Mouse (Mus musculus): ENCODE measurements around the gene Kif13a. TPM values are rescaled to one million over a fixed set of nuclear protein-coding genes. Genes with fewer than 3 reads are reported as not detected.

Gene Kif13a
- polyA plus RNA-seq, 1 experiment from 2014 or later: 13.0 TPM

GRCm38 (mm10) chr13:46757946-46758345 is 171.7 kb downstream of the Kif13a start:
- WGBS: 91% methylated on average over 7 of the region's 7 CpGs
- Histone ChIP-seq H3K9me3 (no peaks in the 10 kb centered on the region), H3K9ac (no peak overlapping the region), H3K4me1 (replicated peaks) (no peaks in the 10 kb centered on the region), H3K27ac (replicated peaks) (no peak overlapping the region), H3K36me3 (peaks cover 3% of the 10 kb centered on the region; the same call in 1 of the 2 replicates), H3K4me2 (no peak overlapping the region), H3K4me3 (no peak overlapping the region), H3K27me3 (no peaks in the 10 kb centered on the region)
- ATAC-seq (ENCODE audit: low FRiP score, low read depth): no peak

- Histone ChIP-seq H3K27me3 (no peaks in the 10 kb centered on the region), H3K4me1 (replicated peaks) (no peaks in the 10 kb centered on the region), H3K27ac (replicated peaks) (no peak overlapping the region), H3K4me2 (no peak overlapping the region), H3K9ac (no peak overlapping the region), H3K36me3 (peaks cover 20% of the 10 kb centered on the region), H3K4me3 (no peak overlapping the region), H3K9me3 (no peaks in the 10 kb centered on the region)
- no peak for ATAC-seq (ENCODE audit: low FRiP score, low read depth)
- WGBS: 88% methylated on average over 5 of the region's 5 CpGs
Measured at GRCm38 (mm10) chr13:46753294-46753693, 176.4 kb downstream of the Kif13a start.

GRCm38 (mm10) chr13:46752566-46753229 is 177.0 kb downstream of the Kif13a start:
- WGBS: 79% methylated on average over 13 of the region's 13 CpGs
- H3K4me3 ChIP-seq: no peak overlapping the region
- no peaks in the 10 kb centered on the region for H3K9me3 ChIP-seq
- H3K27ac ChIP-seq (replicated peaks): no peak overlapping the region
- H3K36me3 ChIP-seq: peaks cover 20% of the 10 kb centered on the region
- no peak overlapping the region for H3K4me2 ChIP-seq
- no peak for ATAC-seq (ENCODE audit: low FRiP score, low read depth)
- H3K4me1 ChIP-seq (replicated peaks): no peaks in the 10 kb centered on the region
- no peak overlapping the region for H3K9ac ChIP-seq
- H3K27me3 ChIP-seq: no peaks in the 10 kb centered on the region

GRCm38 (mm10) chr13:46748138-46748873 is 181.4 kb downstream of the Kif13a start:
- 95% methylated on average over 5 of the region's 5 CpGs for WGBS
- H3K4me2 ChIP-seq: no peak overlapping the region

GRCm38 (mm10) chr13:46743821-46744220 is 185.8 kb downstream of the Kif13a start:
- H3K4me2 ChIP-seq: no peak overlapping the region
- H3K9me3 ChIP-seq: no peaks in the 10 kb centered on the region
- H3K27ac ChIP-seq (replicated peaks): no peak overlapping the region
- WGBS: 87% methylated on average over 8 of the region's 8 CpGs
- no peaks in the 10 kb centered on the region for H3K36me3 ChIP-seq
- no peaks in the 10 kb centered on the region for H3K4me1 ChIP-seq (replicated peaks)
- H3K9ac ChIP-seq: no peak overlapping the region
- H3K27me3 ChIP-seq: no peaks in the 10 kb centered on the region
- ATAC-seq (ENCODE audit: low FRiP score, low read depth): no peak
- H3K4me3 ChIP-seq: no peak overlapping the region

More at GRCm38 (mm10) chr13:46748138-46748873, 181.4 kb downstream of the Kif13a start:
- no peak overlapping the region for H3K27ac ChIP-seq (replicated peaks)
- no peak overlapping the region for H3K9ac ChIP-seq
- H3K36me3 ChIP-seq: peaks cover 20% of the 10 kb centered on the region
- no peaks in the 10 kb centered on the region for H3K27me3 ChIP-seq
- no peaks in the 10 kb centered on the region for H3K4me1 ChIP-seq (replicated peaks)
- H3K4me3 ChIP-seq: no peak overlapping the region
- no peaks in the 10 kb centered on the region for H3K9me3 ChIP-seq
- no peak for ATAC-seq (ENCODE audit: low FRiP score, low read depth)

- H3K4me3 ChIP-seq: no peak overlapping the region
- H3K27me3 ChIP-seq: no peaks in the 10 kb centered on the region
- ATAC-seq (ENCODE audit: low FRiP score, low read depth): no peak
- no peak overlapping the region for H3K27ac ChIP-seq (replicated peaks)
- no peaks in the 10 kb centered on the region for H3K36me3 ChIP-seq
- no peak overlapping the region for H3K4me2 ChIP-seq
- H3K9ac ChIP-seq: no peak overlapping the region
- no peaks in the 10 kb centered on the region for H3K9me3 ChIP-seq
- no peaks in the 10 kb centered on the region for H3K4me1 ChIP-seq (replicated peaks)
- WGBS: 75% methylated on average over 2 of the region's 2 CpGs
Measured at GRCm38 (mm10) chr13:46742367-46742766, 187.3 kb downstream of the Kif13a start.

GRCm38 (mm10) chr13:46739426-46739825 is 190.2 kb downstream of the Kif13a start:
- peaks cover 14% of the 10 kb centered on the region for H3K4me1 ChIP-seq (replicated peaks)
- H3K4me3 ChIP-seq: no peak overlapping the region
- no peaks in the 10 kb centered on the region for H3K9me3 ChIP-seq
- H3K27me3 ChIP-seq: 0 out of 2 replicates have a peak, but pooled peaks cover under 1% of the 10 kb centered on the region
- no peak overlapping the region for H3K4me2 ChIP-seq
- ATAC-seq (ENCODE audit: low FRiP score, low read depth): no peak
- H3K9ac ChIP-seq: no peak overlapping the region
- 78% methylated on average over 7 of the region's 7 CpGs for WGBS
- H3K27ac ChIP-seq (replicated peaks): no peak overlapping the region
- no peaks in the 10 kb centered on the region for H3K36me3 ChIP-seq

GRCm38 (mm10) chr13:46737482-46737881 is 192.2 kb downstream of the Kif13a start:
- no peak overlapping the region for H3K4me2 ChIP-seq
- H3K27me3 ChIP-seq: 0 out of 2 replicates have a peak, but pooled peaks cover 3% of the 10 kb centered on the region
- 85% methylated on average over 4 of the region's 4 CpGs for WGBS
- H3K4me1 ChIP-seq (replicated peaks): peaks cover 14% of the 10 kb centered on the region
- no peak overlapping the region for H3K9ac ChIP-seq
- H3K9me3 ChIP-seq: no peaks in the 10 kb centered on the region
- no peak overlapping the region for H3K4me3 ChIP-seq
- no peak for ATAC-seq (ENCODE audit: low FRiP score, low read depth)
- H3K27ac ChIP-seq (replicated peaks): no peak overlapping the region
- no peaks in the 10 kb centered on the region for H3K36me3 ChIP-seq

- H3K27ac ChIP-seq (replicated peaks): no peak overlapping the region
- H3K36me3 ChIP-seq: no peaks in the 10 kb centered on the region
- peak overlapping the region; percentile 36 for H3K4me3 ChIP-seq
- no peaks in the 10 kb centered on the region for H3K9me3 ChIP-seq
- H3K9ac ChIP-seq: peak overlapping the region; percentile 38; the same call in 1 of the 2 replicates
- H3K27me3 ChIP-seq: 0 out of 2 replicates have a peak, but pooled peaks cover 3% of the 10 kb centered on the region
- 2% methylated on average over 12 of the region's 12 CpGs for WGBS
- peak overlapping the region; percentile 73 for H3K4me2 ChIP-seq
- peaks cover 14% of the 10 kb centered on the region for H3K4me1 ChIP-seq (replicated peaks)
- no peak for ATAC-seq (ENCODE audit: low FRiP score, low read depth)
Measured at GRCm38 (mm10) chr13:46736479-46736865, 193.2 kb downstream of the Kif13a start.

GRCm38 (mm10) chr13:46735808-46736478 is 193.7 kb downstream of the Kif13a start:
- ATAC-seq (ENCODE audit: low FRiP score, low read depth): no peak
- Histone ChIP-seq H3K27ac (replicated peaks) (no peak overlapping the region), H3K9me3 (no peaks in the 10 kb centered on the region), H3K4me3 (peak overlapping the region; percentile 36), H3K27me3 (0 out of 2 replicates have a peak, but pooled peaks cover 3% of the 10 kb centered on the region), H3K4me2 (peak overlapping the region; percentile 73), H3K36me3 (no peaks in the 10 kb centered on the region), H3K9ac (peak overlapping the region; percentile 38; the same call in 1 of the 2 replicates), H3K4me1 (replicated peaks) (peaks cover 14% of the 10 kb centered on the region)
- WGBS: 1% methylated on average over 20 of the region's 20 CpGs

- H3K27ac ChIP-seq (replicated peaks): no peak overlapping the region
- H3K4me2 ChIP-seq: peak overlapping the region; percentile 73
- 0 out of 2 replicates have a peak overlapping the region, but pooled peaks have one; percentile 38 for H3K9ac ChIP-seq
- H3K9me3 ChIP-seq: no peaks in the 10 kb centered on the region
- H3K4me1 ChIP-seq (replicated peaks): peaks cover 14% of the 10 kb centered on the region
- H3K27me3 ChIP-seq: 0 out of 2 replicates have a peak, but pooled peaks cover 3% of the 10 kb centered on the region
- peak overlapping the region; percentile 36 for H3K4me3 ChIP-seq
- H3K36me3 ChIP-seq: no peaks in the 10 kb centered on the region
- 47% methylated on average over 11 of the region's 11 CpGs for WGBS
- ATAC-seq (ENCODE audit: low FRiP score, low read depth): no peak
Measured at GRCm38 (mm10) chr13:46735219-46735807, 194.4 kb downstream of the Kif13a start.
